14 mouse cellular contexts compared by ENCODE assay signal in the genomic region with DNA sequence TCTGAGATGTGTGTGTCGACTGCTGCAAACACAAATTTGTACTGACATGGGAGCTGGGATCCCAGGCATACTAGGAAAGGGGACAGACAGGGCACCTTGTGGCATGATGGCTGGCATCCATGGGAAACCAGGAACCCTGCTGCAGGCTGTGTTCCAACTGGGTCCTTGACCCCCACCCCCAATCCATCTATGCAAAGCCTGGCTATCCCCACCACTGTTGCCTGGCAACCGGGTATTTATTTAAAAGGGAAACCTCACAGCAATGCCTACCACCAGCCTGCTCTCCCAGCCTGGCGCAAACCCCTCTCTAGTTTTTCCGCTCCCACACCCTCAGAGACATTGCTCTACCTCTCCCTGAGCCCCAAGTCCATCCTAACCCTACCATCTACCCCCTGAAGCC. TPM values are rescaled to one million over a fixed set of nuclear protein-coding genes. Genes with fewer than 3 reads are reported as not detected.
DNase-seq lines count a peak whose midpoint lies in the region; ATAC-seq and TF ChIP-seq lines count a peak whose summit lies in the region.
"Had no signal": no experiment of that assay in that cellular context is flagged by ENCODE, and none has a peak within 500 bp of the region (broad histone marks: within the 10 kb centered on the region; RNA-seq: fewer than 3 reads in every experiment).

No protein-coding gene starts in this region.

- no peak for TF ChIP-seq POLR2A in cerebellum, adult 2 months (IDR thresholded peaks at IDR 0.05; ENCODE audit: borderline replicate concordance, insufficient read depth, low read length)

- 66% methylated on average over 4 of the region's 4 CpGs for WGBS in hindbrain, embryonic 10.5 days
- 73% methylated on average over 4 of the region's 4 CpGs for WGBS in hindbrain, embryonic 11.5 days
- 85% methylated on average over 4 of the region's 4 CpGs for WGBS in embryonic facial prominence, embryonic 10.5 days
- 73% methylated on average over 4 of the region's 4 CpGs for WGBS in limb, embryonic 15.5 days
- 78% methylated on average over 4 of the region's 4 CpGs for WGBS in cerebellum, adult 2 months

- peaks cover 26% of the 10 kb centered on the region for H3K27me3 ChIP-seq in hindbrain, embryonic 10.5 days (ENCODE audit: insufficient read depth, poor library complexity, severe bottlenecking)
- no peaks in the 10 kb centered on the region for H3K27me3 ChIP-seq in hindbrain, embryonic 11.5 days (ENCODE audit: control insufficient read depth, insufficient read depth, low read length)
- peaks cover 40% of the 10 kb centered on the region; the same call in 1 of the 2 replicates for H3K27me3 ChIP-seq in embryonic facial prominence, embryonic 10.5 days (replicated peaks; ENCODE audit: low read depth, poor library complexity, severe bottlenecking)
- no peaks in the 10 kb centered on the region for H3K27me3 ChIP-seq in limb, embryonic 15.5 days
- no peaks in the 10 kb centered on the region for H3K27me3 ChIP-seq in cerebellum, adult 2 months (ENCODE audit: control insufficient read depth, insufficient read depth, low read length)

- H3K4me3 ChIP-seq in hindbrain, embryonic 10.5 days = no peak overlapping the region
- no peak overlapping the region for H3K4me3 ChIP-seq in hindbrain, embryonic 11.5 days (ENCODE audit: low read depth, low read length)
- no peak overlapping the region for H3K4me3 ChIP-seq in embryonic facial prominence, embryonic 10.5 days
- H3K4me3 ChIP-seq in limb, embryonic 15.5 days = no peak overlapping the region
- H3K4me3 ChIP-seq in cerebellum, adult 2 months (replicated peaks; ENCODE audit: insufficient read depth, low read depth, low read length) = no peak overlapping the region
- H3K4me3 ChIP-seq: erythroblast, embryonic 14.5 days had no signal

- H3K9ac ChIP-seq in hindbrain, embryonic 11.5 days (ENCODE audit: low read depth, low read length) = no peak overlapping the region
- no peak overlapping the region for H3K9ac ChIP-seq in limb, embryonic 15.5 days

- no peak overlapping the region for H3K4me2 ChIP-seq in hindbrain, embryonic 11.5 days (replicated peaks; ENCODE audit: low read depth, low read length)
- H3K4me2 ChIP-seq in limb, embryonic 15.5 days = no peak overlapping the region

- no peak for TF ChIP-seq CTCF in cerebellum, adult 2 months (IDR thresholded peaks at IDR 0.05; ENCODE audit: borderline replicate concordance, insufficient read depth, low read depth, low read length)

- DNase-seq in hindbrain, embryonic 10.5 days (ENCODE audit: low spot score) = no peak
- DNase-seq in hindbrain, embryonic 11.5 days (ENCODE audit: low spot score) = no peak
- peak; percentile 50 for DNase-seq in adrenal gland, postnatal 25 days
- DNase-seq in embryonic facial prominence, embryonic 10.5 days (ENCODE audit: low spot score) = no peak
- no peak for DNase-seq in kidney, postnatal 4 days
- no peak for DNase-seq in cerebellum, adult 2 months
- DNase-seq: liver had no signal

- no peaks in the 10 kb centered on the region for H3K9me3 ChIP-seq in hindbrain, embryonic 10.5 days
- H3K9me3 ChIP-seq in hindbrain, embryonic 11.5 days (ENCODE audit: control insufficient read depth, low read length) = no peaks in the 10 kb centered on the region
- no peaks in the 10 kb centered on the region for H3K9me3 ChIP-seq in embryonic facial prominence, embryonic 10.5 days
- no peaks in the 10 kb centered on the region for H3K9me3 ChIP-seq in limb, embryonic 15.5 days

- H3K27ac ChIP-seq in hindbrain, embryonic 10.5 days = peak overlapping the region; percentile 81
- no peak overlapping the region for H3K27ac ChIP-seq in hindbrain, embryonic 11.5 days (ENCODE audit: low read depth, low read length)
- peak overlapping the region; percentile 66; the same call in 1 of the 2 replicates for H3K27ac ChIP-seq in embryonic facial prominence, embryonic 10.5 days (replicated peaks)
- H3K27ac ChIP-seq in limb, embryonic 15.5 days = peak overlapping the region; percentile 30; the same call in 1 of the 2 replicates
- H3K27ac ChIP-seq in cerebellum, adult 2 months (ENCODE audit: insufficient read depth, low read length) = no peak overlapping the region

- no peaks in the 10 kb centered on the region for H3K36me3 ChIP-seq in hindbrain, embryonic 10.5 days
- no peaks in the 10 kb centered on the region for H3K36me3 ChIP-seq in hindbrain, embryonic 11.5 days (ENCODE audit: control insufficient read depth, insufficient read depth, low read length)
- no peaks in the 10 kb centered on the region for H3K36me3 ChIP-seq in embryonic facial prominence, embryonic 10.5 days (replicated peaks)
- no peaks in the 10 kb centered on the region for H3K36me3 ChIP-seq in limb, embryonic 15.5 days

- ATAC-seq in hindbrain, embryonic 11.5 days (ENCODE audit: low FRiP score) = no peak
- ATAC-seq in limb, embryonic 15.5 days (ENCODE audit: insufficient number of reproducible peaks, low FRiP score, low TSS enrichment, low read depth) = no peak
- ATAC-seq: intestine, postnatal 0 days; lung, postnatal 0 days had no signal

- H3K4me1 ChIP-seq in hindbrain, embryonic 10.5 days (replicated peaks) = peaks cover 80% of the 10 kb centered on the region
- H3K4me1 ChIP-seq in hindbrain, embryonic 11.5 days (replicated peaks; ENCODE audit: control insufficient read depth, insufficient read depth, low read length) = peaks cover 26% of the 10 kb centered on the region
- peaks cover 72% of the 10 kb centered on the region for H3K4me1 ChIP-seq in embryonic facial prominence, embryonic 10.5 days
- H3K4me1 ChIP-seq in limb, embryonic 15.5 days = peaks cover 61% of the 10 kb centered on the region
- H3K4me1 ChIP-seq in cerebellum, adult 2 months (ENCODE audit: control insufficient read depth, insufficient read depth, low read length) = no peaks in the 10 kb centered on the region; the same call in 1 of the 2 replicates

RNA-seq across cellular contexts. Expression of gene Cacna1h, which starts 26.2 kb away (rescaled TPM):
- polyA plus RNA-seq in hindbrain, embryonic 10.5 days (2016; fragmentation: Nextera tagmentation; extraction: Ambion mirVana) = 3.9 and 6.8 TPM in 2 replicates
- 5.9 and 6.5 TPM in 2 replicates for polyA plus RNA-seq in hindbrain, embryonic 11.5 days (2014; fragmentation: Nextera tagmentation; extraction: Ambion mirVana)
- 100 and 109 TPM in 2 replicates for total RNA-seq in adrenal gland, postnatal 25 days (2021)
- 2.9 and 3.3 TPM in 2 replicates for polyA plus RNA-seq in embryonic facial prominence, embryonic 10.5 days (2016; fragmentation: Nextera tagmentation; extraction: Ambion mirVana)
- polyA plus RNA-seq in limb, embryonic 15.5 days (2015; fragmentation: Nextera tagmentation; extraction: Ambion mirVana) = 3.8 and 4.8 TPM in 2 replicates
- 10.8 and 12.4 TPM in 2 replicates for polyA plus RNA-seq in cerebellum, adult 2 months (2012; rRNA removed)

RNA-seq across cellular contexts. Expression of gene Tpsg1, which starts 38.3 kb away (rescaled TPM):
- polyA plus RNA-seq in hindbrain, embryonic 10.5 days (2016; fragmentation: Nextera tagmentation; extraction: Ambion mirVana) = 0.50 TPM in 1 of 2 replicates, not detected in the other
- 0.69 TPM in 1 of 2 replicates, not detected in the other for polyA plus RNA-seq in hindbrain, embryonic 11.5 days (2014; fragmentation: Nextera tagmentation; extraction: Ambion mirVana)
- total RNA-seq in adrenal gland, postnatal 25 days (2021) = not detected in 2 replicates
- not detected in 2 replicates for polyA plus RNA-seq in embryonic facial prominence, embryonic 10.5 days (2016; fragmentation: Nextera tagmentation; extraction: Ambion mirVana)
- 14.4 and 16.6 TPM in 2 replicates for polyA plus RNA-seq in limb, embryonic 15.5 days (2015; fragmentation: Nextera tagmentation; extraction: Ambion mirVana)
- polyA plus RNA-seq in cerebellum, adult 2 months (2012; rRNA removed) = not detected in 2 replicates
- total RNA-seq: common myeloid progenitor, adult 5-6 weeks; layer of hippocampus, adult 18-20 months had no signal
- polyA plus RNA-seq: erythroblast, embryonic 14.5 days; gonadal fat pad, adult 2 months had no signal

RNA-seq across cellular contexts. Expression of gene Tpsb2, which starts 41.2 kb away (rescaled TPM):
- not detected in 2 replicates for polyA plus RNA-seq in hindbrain, embryonic 10.5 days (2016; fragmentation: Nextera tagmentation; extraction: Ambion mirVana)
- polyA plus RNA-seq in hindbrain, embryonic 11.5 days (2014; fragmentation: Nextera tagmentation; extraction: Ambion mirVana) = not detected in 2 replicates
- 0.58 and 1.1 TPM in 2 replicates for total RNA-seq in adrenal gland, postnatal 25 days (2021)
- not detected in 2 replicates for polyA plus RNA-seq in embryonic facial prominence, embryonic 10.5 days (2016; fragmentation: Nextera tagmentation; extraction: Ambion mirVana)
- 209 and 239 TPM in 2 replicates for polyA plus RNA-seq in limb, embryonic 15.5 days (2015; fragmentation: Nextera tagmentation; extraction: Ambion mirVana)
- 0.16 TPM in 1 of 2 replicates, not detected in the other for polyA plus RNA-seq in cerebellum, adult 2 months (2012; rRNA removed)
- total RNA-seq: common myeloid progenitor, adult 5-6 weeks had no signal

RNA-seq across cellular contexts. Expression of gene Tekt4, which starts 47.1 kb away (rescaled TPM):
- 1.2 and 2.8 TPM in 2 replicates for polyA plus RNA-seq in hindbrain, embryonic 10.5 days (2016; fragmentation: Nextera tagmentation; extraction: Ambion mirVana)
- polyA plus RNA-seq in hindbrain, embryonic 11.5 days (2014; fragmentation: Nextera tagmentation; extraction: Ambion mirVana) = 1.3 and 1.8 TPM in 2 replicates
- total RNA-seq in adrenal gland, postnatal 25 days (2021) = not detected in 2 replicates
- polyA plus RNA-seq in embryonic facial prominence, embryonic 10.5 days (2016; fragmentation: Nextera tagmentation; extraction: Ambion mirVana) = 0.33 TPM in 1 of 2 replicates, not detected in the other
- polyA plus RNA-seq in limb, embryonic 15.5 days (2015; fragmentation: Nextera tagmentation; extraction: Ambion mirVana) = not detected in 2 replicates
- 1.1 and 1.3 TPM in 2 replicates for polyA plus RNA-seq in cerebellum, adult 2 months (2012; rRNA removed)
- total RNA-seq: common myeloid progenitor, adult 5-6 weeks had no signal
- polyA plus RNA-seq: erythroblast, embryonic 14.5 days; intestine, postnatal 0 days had no signal

Comparison
In these comparisons a context has a peak if more than half of its experiments do, and no peak if none do; other contexts are left out.
1. H3K27ac ChIP-seq: peak in hindbrain, embryonic 10.5 days (single experiment), embryonic facial prominence, embryonic 10.5 days (single experiment) and limb, embryonic 15.5 days (single experiment); none in hindbrain, embryonic 11.5 days (single experiment) and cerebellum, adult 2 months (single experiment).
2. RNA of gene Tpsb2, which starts 41.2 kb away (polyA plus RNA-seq): 209 to 239 TPM in limb, embryonic 15.5 days; not detected in hindbrain, embryonic 10.5 days, not detected in hindbrain, embryonic 11.5 days, not detected in embryonic facial prominence, embryonic 10.5 days and 0.16 TPM in cerebellum, adult 2 months; every median in the first group is over 100 times any median in the second.